Mouse (Mus musculus): Measurements from ENCODE around the gene Olig2.

DNA sequence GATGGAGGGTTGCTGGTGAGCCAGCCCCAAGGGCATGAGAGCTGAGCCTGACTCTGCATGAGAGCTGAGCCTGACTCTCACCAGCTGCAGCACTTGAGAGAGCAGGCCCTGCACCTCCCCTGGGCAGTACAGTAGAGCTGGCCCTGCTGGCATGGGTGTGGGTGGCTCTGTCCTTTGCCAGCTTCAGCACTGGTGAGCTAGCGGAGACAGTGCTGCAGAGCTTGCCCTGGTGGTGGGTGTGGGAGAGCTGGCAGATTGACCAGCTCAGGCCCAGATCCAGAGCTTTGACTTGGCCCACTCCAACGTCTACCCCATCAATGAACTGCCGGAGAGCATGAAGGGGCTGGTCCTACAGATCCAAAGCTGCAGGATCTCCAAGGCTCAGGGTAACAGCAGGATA is 22.3 kb upstream of the Olig2 start:
- TF ChIP-seq CTCF (conservative IDR thresholded peaks at IDR 0.05 in 1 of 2, IDR thresholded peaks at IDR 0.05 in 1 of 2; ENCODE audit: low read depth in 2 of 2, low read length in 2 of 2) (no peak), POLR2A (IDR thresholded peaks at IDR 0.05; ENCODE audit: low read depth, low read length) (no peak), ZNF384 (IDR thresholded peaks at IDR 0.05; ENCODE audit: low read depth, low read length) (no peak), EP300 (IDR thresholded peaks at IDR 0.05; ENCODE audit: low read length) (no peak), ETS1 (conservative IDR thresholded peaks at IDR 0.05; ENCODE audit: low read depth, low read length) (no peak), ELF1 (IDR thresholded peaks at IDR 0.05; ENCODE audit: low read depth, low read length) (no peak)
